Mouse (Mus musculus) heart, embryonic 15.5 days (tissue): ENCODE measurements around the gene P3h4. TPM values are rescaled to one million over a fixed set of nuclear protein-coding genes. Genes with fewer than 3 reads are reported as not detected.

Source experiments
- microRNA-seq: library from miRNA; unstranded; fragments of <30 nt; microRNA quantifications from one replicate; pipeline ENCODE4, GENCODE M21; 2016
- polyA plus RNA-seq: library from polyadenylated mRNA; unstranded; fragments of >200 nt; fragmentation: Nextera tagmentation; extraction: Ambion mirVana; gene quantifications from 2 replicates; pipeline ENCODE4 v1.2.1, GENCODE M21; 2015

Gene P3h4
- polyA plus RNA-seq, 1 experiment from 2014 or later = 48.3 TPM

Small RNAs within 50 kb of the gene (microRNA-seq; reads per million reads assigned to microRNA genes)
- not detected for gene Gm27374

Other genes starting within 250 kb of the P3h4 start
- gene Krt9, start 221.6 kb downstream of the P3h4 start, polyA plus RNA-seq = not detected in 2 replicates
- 3.0 and 4.8 TPM in 2 replicates for gene Krt14, start 207.3 kb downstream of the P3h4 start, polyA plus RNA-seq
- 0.27 TPM in 1 of 2 replicates, not detected in the other for gene Krt16, start 165.9 kb downstream of the P3h4 start, polyA plus RNA-seq
- 5.2 and 42.7 TPM in 2 replicates for gene Krt17, start 153.8 kb downstream of the P3h4 start, polyA plus RNA-seq
- gene Krt42, start 145.0 kb downstream of the P3h4 start, polyA plus RNA-seq = not detected in 2 replicates
- gene Eif1, start 95.0 kb downstream of the P3h4 start, polyA plus RNA-seq = 1,413 and 1,738 TPM in 2 replicates
- gene Gast, start 80.4 kb downstream of the P3h4 start, polyA plus RNA-seq = not detected in 2 replicates
- 5.3 and 7.7 TPM in 2 replicates for gene Hap1, start 58.7 kb downstream of the P3h4 start, polyA plus RNA-seq
- 117 and 140 TPM in 2 replicates for gene Jup, start 17.1 kb downstream of the P3h4 start, polyA plus RNA-seq
- gene Fkbp10, start 861 bp upstream of the P3h4 start, polyA plus RNA-seq = 86.3 and 119 TPM in 2 replicates
- 90.2 and 104 TPM in 2 replicates for gene Nt5c3b, start 27.0 kb upstream of the P3h4 start, polyA plus RNA-seq
- 0.33 and 0.42 TPM in 2 replicates for gene Klhl10, start 27.1 kb upstream of the P3h4 start, polyA plus RNA-seq
- gene Klhl11, start 57.9 kb upstream of the P3h4 start, polyA plus RNA-seq = 6.9 and 8.7 TPM in 2 replicates
- gene Acly, start 113.2 kb upstream of the P3h4 start, polyA plus RNA-seq = 49.5 and 76.6 TPM in 2 replicates
- gene Ttc25, start 130.8 kb upstream of the P3h4 start, polyA plus RNA-seq = 0.66 TPM in 2 replicates
- 17.4 and 27.6 TPM in 2 replicates for gene Cnp, start 160.1 kb upstream of the P3h4 start, polyA plus RNA-seq
- gene Nkiras2, start 204.4 kb upstream of the P3h4 start, polyA plus RNA-seq = 59.8 and 70.3 TPM in 2 replicates
- gene Dnajc7, start 205.3 kb upstream of the P3h4 start, polyA plus RNA-seq = 184 and 206 TPM in 2 replicates